Mouse (Mus musculus): ENCODE measurements around the gene Kcnq5. TPM values are rescaled to one million over a fixed set of nuclear protein-coding genes. Genes with fewer than 3 reads are reported as not detected.

Gene Kcnq5
- polyA plus RNA-seq, 1 experiment from 2014 or later = 0.99 TPM

DNA sequence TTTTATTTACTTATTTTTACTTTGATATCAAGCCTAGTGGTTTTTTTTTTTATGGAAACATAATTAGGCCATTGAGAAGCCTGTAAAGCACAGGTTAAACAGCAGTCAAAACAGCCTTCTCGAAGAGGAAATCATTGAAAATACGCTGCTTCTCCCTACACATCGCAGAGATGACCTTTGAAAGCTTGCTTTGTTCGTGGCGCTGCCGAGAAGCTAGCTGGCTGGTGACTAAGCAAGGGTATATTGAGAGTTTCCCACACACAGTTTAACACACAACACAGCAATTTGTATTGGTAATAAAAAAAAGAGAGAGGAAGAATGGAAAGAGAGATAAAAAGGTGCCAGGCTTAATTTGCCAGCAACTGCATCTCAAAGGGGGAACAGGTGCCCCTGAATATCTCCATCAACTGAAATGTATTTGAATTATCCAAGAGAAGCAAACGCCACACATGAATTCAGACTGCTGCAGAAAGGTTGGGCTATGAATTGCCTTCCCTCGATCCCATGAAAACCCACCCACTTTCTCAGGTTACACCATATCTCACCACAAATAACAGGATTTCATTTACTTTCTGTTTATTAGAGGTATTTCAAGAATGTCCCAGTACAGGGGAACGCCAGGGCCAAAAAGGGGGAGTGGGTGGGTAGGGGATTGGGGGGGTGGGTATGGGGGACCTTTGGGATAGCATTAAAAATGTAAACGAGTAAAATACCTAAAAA, 461.8 kb downstream of the Kcnq5 start:
- WGBS = 49% methylated on average over 10 of the region's 10 CpGs
- no peaks in the 10 kb centered on the region for H3K27me3 ChIP-seq (ENCODE audit: control insufficient read depth, insufficient read depth, low read length)
- no peak overlapping the region for H3K4me2 ChIP-seq (replicated peaks; ENCODE audit: low read depth, low read length)
- no peaks in the 10 kb centered on the region for H3K36me3 ChIP-seq (ENCODE audit: control insufficient read depth, insufficient read depth, low read length)
- no peak overlapping the region for H3K9ac ChIP-seq (ENCODE audit: low read depth, low read length)
- ATAC-seq (ENCODE audit: low FRiP score, low TSS enrichment) = no peak
- no peak overlapping the region for H3K27ac ChIP-seq (ENCODE audit: low read depth, low read length)
- no peaks in the 10 kb centered on the region for H3K4me1 ChIP-seq (ENCODE audit: control insufficient read depth, insufficient read depth, low read length)
- no peak overlapping the region for H3K4me3 ChIP-seq (ENCODE audit: low read length)
- H3K9me3 ChIP-seq (ENCODE audit: control insufficient read depth, low read length) = no peaks in the 10 kb centered on the region

DNA sequence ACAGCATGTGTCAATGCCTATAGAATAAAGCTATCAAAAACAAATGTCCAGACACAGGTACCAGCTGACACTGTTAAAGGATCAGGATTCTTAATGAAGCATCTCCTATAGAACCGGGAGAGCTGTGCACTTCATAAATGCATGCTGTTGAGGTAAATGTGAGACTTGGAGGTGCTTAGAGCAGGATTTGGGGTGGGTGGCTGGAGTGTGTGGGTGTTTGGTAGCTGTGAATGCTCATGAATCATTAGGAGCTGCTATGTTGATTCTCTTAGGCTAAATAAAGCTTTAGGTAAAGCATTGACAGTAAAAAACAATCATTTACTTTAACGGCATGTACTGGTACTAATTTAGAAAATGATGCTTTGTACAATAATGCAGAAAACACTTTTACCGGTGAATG, 465.4 kb downstream of the Kcnq5 start:
- WGBS = 81% methylated on average over 3 of the region's 3 CpGs
- ATAC-seq (ENCODE audit: low FRiP score, low TSS enrichment) = no peak
- H3K4me2 ChIP-seq (replicated peaks; ENCODE audit: low read depth, low read length) = no peak overlapping the region

DNA sequence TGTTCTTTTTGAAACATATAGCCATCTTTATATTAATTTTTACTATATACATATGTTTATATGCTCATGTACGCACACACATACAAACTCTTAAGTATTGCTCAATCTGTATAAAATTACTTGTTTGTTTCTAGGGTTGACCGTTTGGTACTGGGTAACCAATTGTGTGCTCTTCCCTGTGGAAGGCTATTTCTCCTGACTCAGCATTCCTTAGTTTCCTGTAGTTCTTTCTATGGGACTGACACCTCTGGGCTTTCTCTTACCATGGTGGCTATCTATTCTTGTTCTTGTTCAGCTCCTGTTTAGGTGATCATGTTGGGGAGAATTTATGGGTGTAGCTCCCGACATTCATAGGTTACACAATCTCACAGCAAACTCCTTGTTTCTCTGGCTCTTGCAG, 473.1 kb downstream of the Kcnq5 start:
- Histone ChIP-seq H3K36me3 (ENCODE audit: control insufficient read depth, insufficient read depth, low read length) (no peaks in the 10 kb centered on the region), H3K4me1 (ENCODE audit: control insufficient read depth, insufficient read depth, low read length) (no peaks in the 10 kb centered on the region), H3K9ac (ENCODE audit: low read depth, low read length) (no peak overlapping the region), H3K27ac (ENCODE audit: low read depth, low read length) (no peak overlapping the region), H3K27me3 (ENCODE audit: control insufficient read depth, insufficient read depth, low read length) (no peaks in the 10 kb centered on the region), H3K9me3 (ENCODE audit: control insufficient read depth, low read length) (no peaks in the 10 kb centered on the region), H3K4me2 (replicated peaks; ENCODE audit: low read depth, low read length) (no peak overlapping the region), H3K4me3 (ENCODE audit: low read length) (no peak overlapping the region)
- WGBS = 94% methylated on average over 3 of the region's 3 CpGs
- no peak for ATAC-seq (ENCODE audit: low FRiP score, low TSS enrichment)

More for the DNA sequence above, 465.4 kb downstream of the Kcnq5 start:
- no peak overlapping the region for H3K27ac ChIP-seq (ENCODE audit: low read depth, low read length)
- no peaks in the 10 kb centered on the region for H3K9me3 ChIP-seq (ENCODE audit: control insufficient read depth, low read length)
- H3K27me3 ChIP-seq (ENCODE audit: control insufficient read depth, insufficient read depth, low read length) = no peaks in the 10 kb centered on the region
- no peaks in the 10 kb centered on the region for H3K36me3 ChIP-seq (ENCODE audit: control insufficient read depth, insufficient read depth, low read length)
- no peaks in the 10 kb centered on the region for H3K4me1 ChIP-seq (ENCODE audit: control insufficient read depth, insufficient read depth, low read length)
- H3K9ac ChIP-seq (ENCODE audit: low read depth, low read length) = no peak overlapping the region
- H3K4me3 ChIP-seq (ENCODE audit: low read length) = no peak overlapping the region

DNA sequence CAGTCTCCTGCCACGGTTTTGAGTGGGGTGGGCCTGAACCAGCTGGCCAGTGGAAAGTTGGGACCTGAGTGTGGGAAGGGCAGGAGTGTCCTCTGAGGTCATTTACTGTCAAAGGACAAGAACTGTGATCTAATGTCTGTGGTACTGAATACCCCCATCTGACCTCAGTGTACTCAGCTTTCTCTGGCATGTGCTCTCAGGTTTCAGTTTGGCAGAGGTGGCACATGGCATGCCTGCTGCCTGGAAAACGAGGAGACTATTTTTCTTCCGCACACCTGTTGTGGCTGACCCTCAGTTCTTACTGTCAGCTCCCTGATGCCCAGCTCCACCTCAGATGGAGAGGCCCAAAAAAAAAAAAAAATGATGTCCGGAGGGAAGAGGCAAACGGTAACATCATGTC, 475.5 kb downstream of the Kcnq5 start:
- no peak overlapping the region for H3K27ac ChIP-seq (ENCODE audit: low read depth, low read length)
- H3K9ac ChIP-seq (ENCODE audit: low read depth, low read length) = no peak overlapping the region
- no peaks in the 10 kb centered on the region for H3K4me1 ChIP-seq (ENCODE audit: control insufficient read depth, insufficient read depth, low read length)
- ATAC-seq (ENCODE audit: low FRiP score, low TSS enrichment) = peak; percentile 60; the same call in 1 of the 2 replicates
- 31% methylated on average over 5 of the region's 5 CpGs for WGBS
- no peaks in the 10 kb centered on the region for H3K9me3 ChIP-seq (ENCODE audit: control insufficient read depth, low read length)
- no peaks in the 10 kb centered on the region for H3K27me3 ChIP-seq (ENCODE audit: control insufficient read depth, insufficient read depth, low read length)
- H3K4me2 ChIP-seq (replicated peaks; ENCODE audit: low read depth, low read length) = no peak overlapping the region
- H3K4me3 ChIP-seq (ENCODE audit: low read length) = no peak overlapping the region
- H3K36me3 ChIP-seq (ENCODE audit: control insufficient read depth, insufficient read depth, low read length) = no peaks in the 10 kb centered on the region

DNA sequence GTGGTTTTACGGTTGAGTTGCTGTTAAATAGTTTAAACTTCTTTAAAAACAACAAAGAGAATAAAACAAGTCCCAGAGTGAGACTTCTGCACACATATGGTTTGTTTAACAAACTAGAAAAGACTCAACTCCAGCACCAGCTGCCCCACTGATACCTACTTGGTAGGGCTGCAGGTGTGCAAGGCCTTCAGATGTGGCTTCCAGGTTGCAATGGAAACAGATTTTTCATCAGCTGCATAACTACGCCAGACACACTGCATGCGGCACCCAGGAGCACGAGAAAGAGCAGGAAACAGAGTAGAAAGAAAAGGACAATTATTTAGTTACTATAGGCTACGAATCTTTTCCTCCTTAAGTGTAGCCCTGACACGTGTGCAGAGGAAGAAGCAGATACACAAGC, 492.4 kb downstream of the Kcnq5 start:
- no peak overlapping the region for H3K27ac ChIP-seq (ENCODE audit: low read depth, low read length)
- no peak overlapping the region for H3K9ac ChIP-seq (ENCODE audit: low read depth, low read length)
- H3K9me3 ChIP-seq (ENCODE audit: control insufficient read depth, low read length) = no peaks in the 10 kb centered on the region
- no peaks in the 10 kb centered on the region for H3K36me3 ChIP-seq (ENCODE audit: control insufficient read depth, insufficient read depth, low read length)
- no peak overlapping the region for H3K4me3 ChIP-seq (ENCODE audit: low read length)
- ATAC-seq (ENCODE audit: low FRiP score, low TSS enrichment) = no peak
- no peak overlapping the region for H3K4me2 ChIP-seq (replicated peaks; ENCODE audit: low read depth, low read length)
- WGBS = 87% methylated on average over 6 of the region's 6 CpGs
- no peaks in the 10 kb centered on the region for H3K27me3 ChIP-seq (ENCODE audit: control insufficient read depth, insufficient read depth, low read length)
- no peaks in the 10 kb centered on the region for H3K4me1 ChIP-seq (ENCODE audit: control insufficient read depth, insufficient read depth, low read length)

DNA sequence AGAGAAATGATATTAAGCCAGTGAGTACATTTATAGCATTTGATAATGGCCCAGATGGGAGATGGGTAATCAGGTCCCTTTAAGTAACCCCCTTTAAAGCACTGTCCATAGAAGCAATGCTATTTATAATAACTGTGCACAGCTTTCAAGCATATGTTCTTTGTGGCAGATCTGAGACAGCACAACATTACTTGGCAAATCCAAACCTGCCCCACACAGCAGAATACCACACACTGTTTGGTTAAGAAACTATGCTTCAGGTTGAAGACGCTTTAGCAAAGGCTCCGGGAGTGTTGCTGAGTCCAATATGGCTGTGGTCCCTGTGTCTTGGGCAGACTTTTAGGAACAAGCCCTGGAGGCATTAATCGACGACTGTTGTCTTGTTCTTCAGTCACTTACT, 495.3 kb downstream of the Kcnq5 start:
- H3K27me3 ChIP-seq (ENCODE audit: control insufficient read depth, insufficient read depth, low read length) = no peaks in the 10 kb centered on the region
- no peaks in the 10 kb centered on the region for H3K36me3 ChIP-seq (ENCODE audit: control insufficient read depth, insufficient read depth, low read length)
- 92% methylated on average over 4 of the region's 4 CpGs for WGBS
- no peak overlapping the region for H3K9ac ChIP-seq (ENCODE audit: low read depth, low read length)
- no peak overlapping the region for H3K4me2 ChIP-seq (replicated peaks; ENCODE audit: low read depth, low read length)
- no peak for ATAC-seq (ENCODE audit: low FRiP score, low TSS enrichment)
- no peak overlapping the region for H3K4me3 ChIP-seq (ENCODE audit: low read length)
- H3K27ac ChIP-seq (ENCODE audit: low read depth, low read length) = no peak overlapping the region
- H3K9me3 ChIP-seq (ENCODE audit: control insufficient read depth, low read length) = no peaks in the 10 kb centered on the region
- no peaks in the 10 kb centered on the region for H3K4me1 ChIP-seq (ENCODE audit: control insufficient read depth, insufficient read depth, low read length)

DNA sequence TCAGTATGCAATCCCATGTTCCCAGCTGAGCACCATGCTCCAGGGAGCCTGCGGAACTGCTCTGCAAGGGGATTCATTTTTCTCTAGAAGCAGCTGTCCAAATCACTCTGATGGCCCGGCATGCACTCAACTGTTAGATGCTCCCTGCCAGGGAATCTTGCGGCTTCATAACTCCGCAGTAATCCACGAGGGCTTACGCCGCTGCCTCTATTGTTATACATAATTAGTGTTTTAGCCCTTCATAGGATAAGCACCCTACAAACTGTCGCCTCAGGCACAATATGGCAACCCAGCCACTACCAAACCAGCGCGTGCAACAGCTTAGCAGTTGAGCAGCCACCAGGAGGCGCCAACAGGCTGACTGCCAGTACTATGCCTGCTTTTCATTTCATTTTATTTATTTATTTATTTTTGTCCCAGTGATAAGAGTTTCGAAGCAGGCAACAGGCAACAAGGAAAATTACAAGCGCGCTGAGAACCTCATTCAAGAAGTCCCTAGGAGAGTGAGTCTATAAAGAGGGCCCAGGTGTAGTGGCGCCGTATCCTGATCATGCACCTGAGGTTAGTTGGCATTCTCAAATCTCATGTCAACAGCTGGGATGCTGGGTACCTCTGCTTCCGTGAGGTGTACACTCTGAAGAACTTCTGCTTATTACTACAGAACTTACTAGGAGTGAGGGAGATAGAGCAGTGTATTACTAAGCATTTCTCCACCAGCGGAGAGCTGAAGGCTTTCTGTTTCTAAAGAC, 500.6 kb downstream of the Kcnq5 start:
- H3K4me2 ChIP-seq (replicated peaks; ENCODE audit: low read depth, low read length) = no peak overlapping the region
- H3K36me3 ChIP-seq (ENCODE audit: control insufficient read depth, insufficient read depth, low read length) = no peaks in the 10 kb centered on the region
- no peak overlapping the region for H3K27ac ChIP-seq (ENCODE audit: low read depth, low read length)
- 73% methylated on average over 18 of the region's 18 CpGs for WGBS
- H3K9me3 ChIP-seq (ENCODE audit: control insufficient read depth, low read length) = no peaks in the 10 kb centered on the region
- ATAC-seq (ENCODE audit: low FRiP score, low TSS enrichment) = peak; percentile 60; the same call in 1 of the 2 replicates
- H3K9ac ChIP-seq (ENCODE audit: low read depth, low read length) = no peak overlapping the region
- H3K27me3 ChIP-seq (ENCODE audit: control insufficient read depth, insufficient read depth, low read length) = no peaks in the 10 kb centered on the region
- no peak overlapping the region for H3K4me3 ChIP-seq (ENCODE audit: low read length)
- H3K4me1 ChIP-seq (ENCODE audit: control insufficient read depth, insufficient read depth, low read length) = no peaks in the 10 kb centered on the region

DNA sequence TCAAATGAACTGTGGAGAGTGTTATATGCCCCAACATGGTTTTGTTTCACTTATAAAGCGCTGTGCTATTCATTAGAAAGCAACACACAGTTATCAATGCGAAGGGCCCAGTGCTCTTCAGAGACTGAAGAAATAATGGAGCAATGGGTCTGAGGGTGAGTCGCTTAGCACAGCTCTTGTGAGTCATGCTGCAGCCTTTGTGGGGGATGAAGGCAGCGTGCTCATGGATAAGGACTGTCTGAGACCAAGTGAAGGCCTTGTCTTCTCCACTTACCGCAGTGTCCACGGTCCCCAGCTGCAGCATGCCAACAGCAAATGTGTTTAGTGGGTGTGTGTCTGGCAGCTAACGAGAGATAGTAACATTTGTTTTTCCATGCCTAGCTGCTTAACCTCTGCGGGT, 503.2 kb downstream of the Kcnq5 start:
- Histone ChIP-seq H3K4me1 (ENCODE audit: control insufficient read depth, insufficient read depth, low read length) (no peaks in the 10 kb centered on the region), H3K27ac (ENCODE audit: low read depth, low read length) (no peak overlapping the region), H3K4me3 (ENCODE audit: low read length) (no peak overlapping the region), H3K27me3 (ENCODE audit: control insufficient read depth, insufficient read depth, low read length) (no peaks in the 10 kb centered on the region), H3K9ac (ENCODE audit: low read depth, low read length) (no peak overlapping the region), H3K36me3 (ENCODE audit: control insufficient read depth, insufficient read depth, low read length) (no peaks in the 10 kb centered on the region), H3K9me3 (ENCODE audit: control insufficient read depth, low read length) (no peaks in the 10 kb centered on the region), H3K4me2 (replicated peaks; ENCODE audit: low read depth, low read length) (no peak overlapping the region)
- ATAC-seq (ENCODE audit: low FRiP score, low TSS enrichment) = no peak
- 79% methylated on average over 8 of the region's 8 CpGs for WGBS

DNA sequence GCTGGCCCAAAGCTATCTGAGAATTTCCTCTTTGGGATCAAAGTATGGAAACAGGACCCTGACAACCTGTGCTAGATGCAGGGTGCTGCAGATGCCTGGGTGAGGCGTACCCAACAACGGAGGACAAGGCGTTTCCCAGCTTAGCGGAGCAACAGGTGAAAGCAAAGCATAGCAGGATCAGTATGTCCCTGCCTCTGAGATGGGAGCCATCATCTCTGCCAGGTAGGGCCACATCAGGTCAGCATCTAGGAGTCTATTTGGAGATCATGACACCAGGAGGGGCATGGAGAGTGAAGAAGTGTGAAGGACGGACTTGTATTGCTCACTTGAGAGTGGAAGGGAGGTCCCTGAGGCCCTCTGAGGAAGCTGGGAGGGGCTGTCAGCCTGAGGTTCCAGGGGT, 505.8 kb downstream of the Kcnq5 start:
- Histone ChIP-seq H3K27ac (ENCODE audit: low read depth, low read length) (no peak overlapping the region), H3K27me3 (ENCODE audit: control insufficient read depth, insufficient read depth, low read length) (no peaks in the 10 kb centered on the region), H3K4me3 (ENCODE audit: low read length) (no peak overlapping the region), H3K4me2 (replicated peaks; ENCODE audit: low read depth, low read length) (no peak overlapping the region), H3K9me3 (ENCODE audit: control insufficient read depth, low read length) (no peaks in the 10 kb centered on the region), H3K9ac (ENCODE audit: low read depth, low read length) (no peak overlapping the region), H3K4me1 (ENCODE audit: control insufficient read depth, insufficient read depth, low read length) (no peaks in the 10 kb centered on the region), H3K36me3 (ENCODE audit: control insufficient read depth, insufficient read depth, low read length) (no peaks in the 10 kb centered on the region)
- no peak for ATAC-seq (ENCODE audit: low FRiP score, low TSS enrichment)
- 88% methylated on average over 5 of the region's 5 CpGs for WGBS
